Mouse (Mus musculus): ENCODE results near the gene Acaca.

Acaca gene

GRCm38 (mm10) chr11:84121051-84121956 lies 8.2 kb upstream of the Acaca start:
- H3K36me3 ChIP-seq (ENCODE audit: control insufficient read depth, insufficient read depth, low read length, poor library complexity, severe bottlenecking) = 0 out of 2 replicates have a peak, but pooled peaks cover 1% of the 10 kb centered on the region
- no peaks in the 10 kb centered on the region for H3K27me3 ChIP-seq (ENCODE audit: control insufficient read depth, insufficient read depth, low read length, poor library complexity, severe bottlenecking)
- DNase-seq (ENCODE audit: low read depth, low spot score) = no peak

GRCm38 (mm10) chr11:84127977-84128376 lies 1.5 kb upstream of the Acaca start:
- DNase-seq (ENCODE audit: low read depth, low spot score) = peak; percentile 11
- H3K27me3 ChIP-seq (ENCODE audit: control insufficient read depth, insufficient read depth, low read length, poor library complexity, severe bottlenecking) = peaks cover 2% of the 10 kb centered on the region; the same call in 1 of the 2 replicates

GRCm38 (mm10) chr11:84129799-84130185 lies 320 bp downstream of the Acaca start:
- peaks cover 2% of the 10 kb centered on the region; the same call in 1 of the 2 replicates for H3K27me3 ChIP-seq (ENCODE audit: control insufficient read depth, insufficient read depth, low read length, poor library complexity, severe bottlenecking)
- DNase-seq (ENCODE audit: low read depth, low spot score) = no peak

More at GRCm38 (mm10) chr11:84127977-84128376, 1.5 kb upstream of the Acaca start:
- H3K36me3 ChIP-seq (ENCODE audit: control insufficient read depth, insufficient read depth, low read length, poor library complexity, severe bottlenecking) = 0 out of 2 replicates have a peak, but pooled peaks cover 2% of the 10 kb centered on the region

GRCm38 (mm10) chr11:84134331-84134860 lies 4.9 kb downstream of the Acaca start:
- peak; percentile 25 for DNase-seq (ENCODE audit: low read depth, low spot score)
- H3K36me3 ChIP-seq (ENCODE audit: control insufficient read depth, insufficient read depth, low read length, poor library complexity, severe bottlenecking) = no peaks in the 10 kb centered on the region
- H3K27me3 ChIP-seq (ENCODE audit: control insufficient read depth, insufficient read depth, low read length, poor library complexity, severe bottlenecking) = peaks cover 2% of the 10 kb centered on the region; the same call in 1 of the 2 replicates

More at GRCm38 (mm10) chr11:84129799-84130185, 320 bp downstream of the Acaca start:
- H3K36me3 ChIP-seq (ENCODE audit: control insufficient read depth, insufficient read depth, low read length, poor library complexity, severe bottlenecking) = 0 out of 2 replicates have a peak, but pooled peaks cover 2% of the 10 kb centered on the region

GRCm38 (mm10) chr11:84136453-84136852 lies 7.0 kb downstream of the Acaca start:
- DNase-seq (ENCODE audit: low read depth, low spot score) = no peak
- Histone ChIP-seq H3K36me3 (ENCODE audit: control insufficient read depth, insufficient read depth, low read length, poor library complexity, severe bottlenecking) (no peaks in the 10 kb centered on the region), H3K27me3 (ENCODE audit: control insufficient read depth, insufficient read depth, low read length, poor library complexity, severe bottlenecking) (no peaks in the 10 kb centered on the region)

- Histone ChIP-seq H3K36me3 (ENCODE audit: control insufficient read depth, insufficient read depth, low read length, poor library complexity, severe bottlenecking) (no peaks in the 10 kb centered on the region), H3K27me3 (ENCODE audit: control insufficient read depth, insufficient read depth, low read length, poor library complexity, severe bottlenecking) (no peaks in the 10 kb centered on the region)
- DNase-seq (ENCODE audit: low read depth, low spot score) = peak; percentile 72
Measured at GRCm38 (mm10) chr11:84141752-84142151, 12.3 kb downstream of the Acaca start.

GRCm38 (mm10) chr11:84145201-84145798 lies 15.8 kb downstream of the Acaca start:
- DNase-seq (ENCODE audit: low read depth, low spot score) = no peak
- H3K27me3 ChIP-seq (ENCODE audit: control insufficient read depth, insufficient read depth, low read length, poor library complexity, severe bottlenecking) = no peaks in the 10 kb centered on the region
- no peaks in the 10 kb centered on the region for H3K36me3 ChIP-seq (ENCODE audit: control insufficient read depth, insufficient read depth, low read length, poor library complexity, severe bottlenecking)

- DNase-seq (ENCODE audit: low read depth, low spot score) = no peak
- Histone ChIP-seq H3K36me3 (ENCODE audit: control insufficient read depth, insufficient read depth, low read length, poor library complexity, severe bottlenecking) (no peaks in the 10 kb centered on the region), H3K27me3 (ENCODE audit: control insufficient read depth, insufficient read depth, low read length, poor library complexity, severe bottlenecking) (no peaks in the 10 kb centered on the region)
Measured at GRCm38 (mm10) chr11:84146081-84146480, 16.6 kb downstream of the Acaca start.

GRCm38 (mm10) chr11:84150884-84151283 lies 21.4 kb downstream of the Acaca start:
- Histone ChIP-seq H3K27me3 (ENCODE audit: control insufficient read depth, insufficient read depth, low read length, poor library complexity, severe bottlenecking) (no peaks in the 10 kb centered on the region), H3K36me3 (ENCODE audit: control insufficient read depth, insufficient read depth, low read length, poor library complexity, severe bottlenecking) (no peaks in the 10 kb centered on the region)
- DNase-seq (ENCODE audit: low read depth, low spot score) = peak; percentile 25

- Histone ChIP-seq H3K36me3 (ENCODE audit: control insufficient read depth, insufficient read depth, low read length, poor library complexity, severe bottlenecking) (no peaks in the 10 kb centered on the region), H3K27me3 (ENCODE audit: control insufficient read depth, insufficient read depth, low read length, poor library complexity, severe bottlenecking) (no peaks in the 10 kb centered on the region)
- DNase-seq (ENCODE audit: low read depth, low spot score) = no peak
Measured at GRCm38 (mm10) chr11:84156535-84157262, 27.2 kb downstream of the Acaca start.

- Histone ChIP-seq H3K36me3 (ENCODE audit: control insufficient read depth, insufficient read depth, low read length, poor library complexity, severe bottlenecking) (no peaks in the 10 kb centered on the region), H3K27me3 (ENCODE audit: control insufficient read depth, insufficient read depth, low read length, poor library complexity, severe bottlenecking) (no peaks in the 10 kb centered on the region)
- DNase-seq (ENCODE audit: low read depth, low spot score) = no peak
Measured at GRCm38 (mm10) chr11:84164123-84164522, 34.7 kb downstream of the Acaca start.

GRCm38 (mm10) chr11:84164561-84164960 lies 35.1 kb downstream of the Acaca start:
- H3K36me3 ChIP-seq (ENCODE audit: control insufficient read depth, insufficient read depth, low read length, poor library complexity, severe bottlenecking) = no peaks in the 10 kb centered on the region
- H3K27me3 ChIP-seq (ENCODE audit: control insufficient read depth, insufficient read depth, low read length, poor library complexity, severe bottlenecking) = no peaks in the 10 kb centered on the region
- DNase-seq (ENCODE audit: low read depth, low spot score) = no peak

- DNase-seq (ENCODE audit: low read depth, low spot score) = no peak
- Histone ChIP-seq H3K36me3 (ENCODE audit: control insufficient read depth, insufficient read depth, low read length, poor library complexity, severe bottlenecking) (no peaks in the 10 kb centered on the region), H3K27me3 (ENCODE audit: control insufficient read depth, insufficient read depth, low read length, poor library complexity, severe bottlenecking) (no peaks in the 10 kb centered on the region)
Measured at GRCm38 (mm10) chr11:84167046-84167526, 37.6 kb downstream of the Acaca start, which contains the start of gene Gm11437. Gm11437 (minus strand) TSS chr11:84167476.

GRCm38 (mm10) chr11:84168701-84169288 lies 39.3 kb downstream of the Acaca start:
- peak; percentile 28 for DNase-seq (ENCODE audit: low read depth, low spot score)
- no peaks in the 10 kb centered on the region for H3K27me3 ChIP-seq (ENCODE audit: control insufficient read depth, insufficient read depth, low read length, poor library complexity, severe bottlenecking)

More at GRCm38 (mm10) chr11:84168701-84169288, 39.3 kb downstream of the Acaca start:
- H3K36me3 ChIP-seq (ENCODE audit: control insufficient read depth, insufficient read depth, low read length, poor library complexity, severe bottlenecking) = no peaks in the 10 kb centered on the region

Measured in splenic B cell, adult 2 months (primary cell).